Mouse (Mus musculus) heart, postnatal 25 days (tissue): ENCODE data around the gene Igsf11. TPM values are rescaled to one million over a fixed set of nuclear protein-coding genes. Genes with fewer than 3 reads are reported as not detected.
"Not testable (repeated sequence)": the region's sequence is repeated elsewhere in the genome, so short reads cannot be mapped to it uniquely, and the experiment has no call there.

ENCODE experiments used
- DNase-seq: peaks from one replicate; pipeline ENCODE4 v3.0.0; 2022; ENCODE audit warnings: low spot score
- intact Hi-C: fragments of 180-260 bp; cut with DNase I; formaldehyde crosslinking; loops from one replicate; pipeline ENCODE4 v1.15.1; 2025
- total RNA-seq, 2 experiments: library from RNA; stranded (reverse); gene quantifications; 2 replicates each; pipeline ENCODE4 v1.2.3; 2021

Gene Igsf11
- total RNA-seq, 2 experiments from 2014 or later: 0.47 to 0.53 TPM

DNA sequence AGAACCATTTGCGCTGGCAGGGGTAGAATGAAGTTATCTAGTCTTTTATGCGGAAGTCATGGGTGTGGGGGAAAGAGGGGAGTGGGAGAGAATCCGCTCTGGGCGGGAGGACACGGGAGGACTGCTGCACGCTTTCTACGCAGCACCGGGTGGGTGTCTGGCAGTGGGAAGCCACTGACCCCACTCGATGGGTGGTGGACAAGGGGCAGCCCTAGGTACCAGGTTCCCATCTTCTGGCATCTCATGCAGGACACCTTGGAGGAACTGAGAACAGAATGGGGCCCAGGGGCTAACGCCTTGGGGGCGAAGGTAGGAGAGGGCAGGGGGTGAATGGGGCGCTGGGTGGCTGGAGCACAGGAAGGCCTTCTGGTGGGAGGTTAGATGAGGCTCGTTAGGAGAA is 83.7 kb downstream of the Igsf11 start:
- intact Hi-C loops: no loop called here
- DNase-seq: no peak

DNA sequence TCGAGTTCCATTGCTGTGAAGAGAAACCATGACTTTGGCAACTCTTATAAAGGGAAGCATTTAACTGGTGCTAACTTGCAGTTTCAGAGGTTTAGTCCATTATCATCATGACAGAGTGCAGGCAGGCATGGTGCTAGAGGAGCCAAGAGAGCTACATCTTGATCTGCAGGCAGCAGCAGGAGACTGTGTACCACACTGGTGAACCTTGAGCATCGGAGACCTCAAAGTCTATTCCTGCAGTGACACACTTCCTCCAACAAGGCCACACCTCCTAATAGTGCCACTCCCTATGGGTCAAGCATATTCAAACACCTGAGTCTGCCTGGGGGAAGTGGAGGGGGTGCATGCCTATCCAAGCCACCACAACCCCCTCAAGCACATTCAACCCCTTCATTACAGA is 86.1 kb downstream of the Igsf11 start:
- intact Hi-C loops: no loop called here
- no peak for DNase-seq

DNA sequence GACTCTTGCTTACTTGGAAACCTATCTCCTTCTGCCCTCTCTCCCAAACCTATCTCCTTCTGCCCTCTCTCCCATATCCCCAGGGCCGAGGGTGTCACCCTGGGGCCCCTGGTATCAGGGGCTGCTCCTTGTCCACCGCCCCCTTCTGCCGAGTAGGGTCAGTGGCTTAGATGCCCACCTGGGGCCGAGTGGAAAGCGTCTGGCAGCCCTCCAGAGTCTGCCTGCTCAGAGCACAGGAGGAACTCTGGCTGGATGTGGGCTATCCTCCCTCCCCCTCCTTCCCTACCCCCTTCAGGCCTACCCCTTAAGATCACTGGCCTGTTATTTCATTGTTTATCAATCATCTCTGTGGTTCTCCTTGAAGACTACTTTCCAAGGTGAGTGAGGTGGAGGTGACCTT is 88.1 kb downstream of the Igsf11 start:
- no peak for DNase-seq
- intact Hi-C loops: no loop called here

DNA sequence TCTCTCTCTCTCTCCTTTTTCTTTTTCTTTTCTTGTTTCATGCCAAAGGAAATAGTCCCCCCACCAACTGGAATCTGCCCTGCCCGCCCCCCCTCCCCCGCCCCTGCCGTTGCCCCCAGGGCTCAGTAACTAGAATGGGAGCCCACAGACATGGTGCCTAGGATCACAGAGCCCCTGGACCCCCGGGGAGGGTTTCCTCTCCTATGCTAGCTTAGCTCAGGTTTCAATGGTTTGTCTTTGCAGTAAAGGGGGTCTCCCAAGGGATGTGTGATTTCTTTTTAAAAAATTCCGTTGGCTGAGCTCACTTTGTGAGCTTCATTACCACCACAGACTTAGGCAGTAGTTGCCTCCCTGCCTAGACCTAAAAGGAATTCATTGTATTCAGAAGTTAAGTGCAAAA is 89.6 kb downstream of the Igsf11 start:
- no peak for DNase-seq
- intact Hi-C loops: no loop called here

DNA sequence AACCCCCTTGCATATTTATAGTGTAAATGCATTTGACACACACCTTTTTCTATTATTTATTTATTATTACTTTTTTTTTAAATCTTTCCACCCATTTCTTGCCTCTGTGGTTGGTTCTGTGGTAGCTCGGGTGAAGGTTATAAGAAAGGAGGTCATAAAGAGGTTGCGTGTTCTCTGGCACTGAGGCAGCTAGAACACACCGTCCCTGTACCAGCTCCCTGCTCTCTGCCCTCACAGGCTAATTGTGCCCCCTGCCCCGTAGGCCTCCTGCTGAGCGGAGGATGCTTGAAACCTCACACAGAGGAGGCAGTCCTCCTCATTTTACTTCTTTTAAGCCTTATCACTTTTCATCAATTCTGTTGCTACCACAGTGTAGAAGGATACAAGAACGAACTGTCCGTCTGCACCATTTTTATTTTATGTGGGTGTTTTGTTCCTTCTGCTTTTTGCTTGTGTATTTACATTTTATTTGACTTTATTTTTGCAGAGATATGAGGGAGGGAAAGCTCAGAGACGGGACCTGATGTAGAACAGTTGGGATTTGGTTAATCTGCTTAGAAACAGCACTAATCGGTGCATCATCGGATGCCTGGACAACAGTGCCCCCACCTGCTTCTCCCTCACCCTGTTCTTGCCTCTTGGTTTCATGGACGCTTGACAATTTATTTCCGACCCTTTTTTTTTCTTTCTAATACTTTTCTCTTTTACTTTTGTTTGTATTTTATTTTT is 90.2 kb downstream of the Igsf11 start:
- DNase-seq: no peak
- intact Hi-C loops: no loop called here

DNA sequence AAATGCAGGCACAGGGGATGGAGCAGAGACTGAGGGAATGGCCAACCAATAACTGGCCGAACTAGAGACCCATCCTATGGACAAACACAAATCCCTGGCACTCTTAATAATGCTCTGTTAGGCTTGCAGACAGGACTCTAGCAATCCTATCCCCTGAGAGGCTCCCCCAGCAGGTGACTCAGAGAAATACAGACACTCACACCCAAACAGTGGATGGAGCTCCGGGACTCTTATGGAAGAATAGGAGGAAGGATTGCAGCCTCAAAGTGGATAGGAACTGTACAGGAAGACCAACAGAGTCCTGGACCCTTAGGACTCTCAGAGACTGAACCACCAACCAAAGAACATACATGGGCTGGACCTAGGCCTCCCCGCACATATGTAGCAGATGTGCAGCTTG is 91.4 kb downstream of the Igsf11 start:
- intact Hi-C loops, DNase-seq: not testable (repeated sequence)

DNA sequence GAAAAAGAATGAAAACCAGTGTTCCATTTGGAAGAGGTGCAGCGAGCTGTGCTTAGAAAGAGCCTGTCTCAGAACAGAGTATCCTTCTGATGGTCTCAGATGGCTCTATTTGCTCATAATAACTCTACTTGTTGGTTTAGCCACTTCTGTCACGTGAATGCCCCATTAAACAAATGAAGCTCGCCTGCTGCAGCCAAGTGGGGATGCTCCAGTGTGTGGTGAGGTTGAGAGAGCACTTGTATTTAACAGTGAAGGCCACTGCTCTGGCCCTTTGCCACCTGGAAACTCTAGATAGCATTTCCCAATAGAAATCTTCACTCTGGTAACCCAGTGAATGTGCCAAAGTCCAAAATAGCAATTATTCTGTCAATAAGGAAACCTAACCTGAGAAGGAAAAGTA is 92.9 kb downstream of the Igsf11 start:
- DNase-seq: no peak
- intact Hi-C loops: no loop called here

DNA sequence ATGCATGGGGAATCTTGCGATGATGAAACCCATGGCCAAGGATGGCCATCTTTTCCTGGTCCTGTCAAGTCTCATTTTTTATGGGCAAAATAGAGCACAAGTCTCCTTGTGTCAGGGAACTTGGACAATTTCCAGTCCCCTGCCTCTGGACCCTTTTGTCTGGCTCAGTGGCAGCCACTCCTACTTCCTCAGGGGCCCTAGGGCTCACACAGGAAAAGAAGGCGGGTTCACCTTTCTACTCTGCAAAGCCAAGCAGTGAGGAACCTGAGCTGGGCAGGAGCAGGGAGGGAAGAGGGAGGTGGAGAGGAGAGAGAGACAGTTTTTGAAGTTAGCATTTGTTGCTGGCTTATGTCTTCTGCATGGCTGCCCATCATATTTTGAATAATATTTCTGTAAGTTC is 93.9 kb downstream of the Igsf11 start:
- no peak for DNase-seq

DNA sequence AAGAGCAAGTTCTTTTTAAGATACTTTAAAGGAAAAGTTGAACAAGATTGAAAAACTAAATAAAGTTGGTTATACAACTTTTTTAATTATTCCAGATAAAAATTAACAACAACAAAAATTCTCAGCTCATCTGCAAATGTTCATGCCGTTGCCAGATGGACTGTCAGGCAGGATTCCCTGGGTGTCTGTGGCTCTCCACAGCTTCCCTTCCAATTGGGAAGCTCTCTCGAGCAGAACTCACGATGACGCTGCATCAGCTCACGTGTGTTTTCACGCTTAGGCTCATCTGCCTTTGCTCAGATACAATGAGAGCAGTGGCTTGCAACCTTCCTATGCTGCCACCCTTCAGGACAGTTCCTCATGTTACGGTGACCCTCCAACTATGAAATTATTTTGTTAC is 101.2 kb downstream of the Igsf11 start:
- DNase-seq: no peak
- intact Hi-C loops: no loop called here

More for the DNA sequence above, 93.9 kb downstream of the Igsf11 start:
- intact Hi-C loops: no loop called here

DNA sequence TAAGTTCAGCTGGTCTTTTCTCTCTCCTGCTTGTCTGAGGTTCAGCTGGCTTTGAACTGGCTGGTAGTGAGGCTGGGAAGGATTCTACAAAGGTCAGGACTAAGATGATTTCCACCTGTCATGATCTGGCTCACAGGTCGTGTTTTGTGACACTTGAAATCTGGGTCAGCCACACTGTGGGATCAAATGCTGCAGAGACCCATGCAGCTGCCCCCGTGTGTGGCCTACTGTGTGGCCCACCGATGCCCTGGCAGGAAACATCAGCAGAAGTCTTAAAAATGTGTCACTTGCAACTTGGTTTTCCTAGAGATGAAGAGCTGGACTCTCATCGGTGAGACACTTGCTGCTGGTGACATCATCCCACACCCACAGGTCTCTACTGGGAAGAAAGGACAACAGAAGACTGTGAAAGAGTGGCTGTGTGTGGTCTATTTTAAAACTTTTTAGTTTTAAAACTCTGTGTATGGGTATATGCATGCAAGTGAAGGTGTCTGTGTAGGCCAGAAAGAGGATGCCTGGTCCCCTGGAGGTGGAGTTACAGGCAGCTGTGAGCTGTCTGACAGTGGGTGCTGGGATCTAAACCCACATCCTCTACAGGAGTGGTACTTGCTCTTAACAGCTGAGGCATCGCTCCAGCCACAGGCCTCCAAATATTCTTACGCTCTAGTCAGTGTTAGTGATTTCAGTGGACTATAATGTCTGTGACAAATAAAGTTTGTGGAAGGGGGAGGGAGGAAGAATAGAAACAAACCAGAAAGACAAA is 106.2 kb downstream of the Igsf11 start:
- DNase-seq: no peak
- intact Hi-C loops: no loop called here

DNA sequence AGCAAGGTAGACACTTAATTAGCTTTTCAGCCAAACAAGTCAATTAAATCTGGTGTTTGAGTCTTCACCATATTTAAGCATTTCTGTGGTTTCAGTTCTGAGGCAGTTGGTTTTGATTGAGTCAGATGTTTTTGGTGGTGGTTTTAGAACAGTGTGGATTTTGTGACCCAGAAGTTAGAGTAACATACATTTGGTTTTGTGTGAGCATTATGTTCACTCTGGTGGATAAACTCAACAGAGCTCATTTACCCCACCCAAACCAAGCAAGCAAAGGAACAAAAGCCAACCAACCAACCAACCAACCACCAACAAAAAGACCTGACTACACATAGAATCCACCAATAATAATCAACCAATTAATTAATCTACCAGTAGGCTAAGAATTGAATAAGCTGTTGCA is 106.8 kb downstream of the Igsf11 start:
- DNase-seq: no peak
- intact Hi-C loops: no loop called here

DNA sequence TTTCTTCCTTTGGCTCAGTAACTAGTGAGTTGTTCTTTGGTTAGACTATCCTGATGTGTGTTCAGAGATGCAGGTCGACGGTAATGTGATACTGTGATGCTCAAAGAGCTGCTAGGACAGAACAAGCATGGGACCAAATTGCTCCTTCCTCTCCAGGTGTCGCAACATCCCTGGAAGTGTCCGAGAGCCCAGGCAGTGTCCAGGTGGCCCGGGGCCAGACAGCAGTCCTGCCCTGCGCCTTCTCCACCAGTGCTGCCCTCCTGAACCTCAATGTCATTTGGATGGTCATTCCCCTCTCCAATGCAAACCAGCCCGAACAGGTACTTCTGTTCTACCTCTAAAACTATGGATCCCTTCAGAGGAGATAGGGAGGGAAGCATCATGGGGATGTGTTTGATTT is 114.5 kb downstream of the Igsf11 start:
- intact Hi-C loops: no loop called here
- DNase-seq: no peak

DNA sequence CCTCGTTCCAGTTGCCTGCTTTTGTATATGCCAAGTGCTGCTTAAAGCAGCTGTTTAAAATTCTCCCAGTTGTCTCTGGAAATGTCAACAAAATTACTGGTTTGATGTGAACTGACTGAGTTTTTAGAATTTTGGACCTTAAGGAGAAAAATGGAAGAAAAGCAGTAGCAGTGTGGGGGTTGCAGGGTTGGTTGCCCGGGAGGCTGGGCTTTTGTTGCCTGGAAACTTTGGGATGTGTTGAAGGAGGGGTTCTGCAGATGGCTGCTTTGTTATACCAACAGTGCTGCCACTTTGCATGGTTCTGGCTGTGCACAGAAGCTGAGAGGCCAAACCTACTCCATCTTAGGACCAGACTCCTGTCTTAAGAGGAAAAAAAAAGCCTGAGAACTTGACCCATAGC is 127.0 kb downstream of the Igsf11 start:
- no peak for DNase-seq
- intact Hi-C loops: no loop called here

DNA sequence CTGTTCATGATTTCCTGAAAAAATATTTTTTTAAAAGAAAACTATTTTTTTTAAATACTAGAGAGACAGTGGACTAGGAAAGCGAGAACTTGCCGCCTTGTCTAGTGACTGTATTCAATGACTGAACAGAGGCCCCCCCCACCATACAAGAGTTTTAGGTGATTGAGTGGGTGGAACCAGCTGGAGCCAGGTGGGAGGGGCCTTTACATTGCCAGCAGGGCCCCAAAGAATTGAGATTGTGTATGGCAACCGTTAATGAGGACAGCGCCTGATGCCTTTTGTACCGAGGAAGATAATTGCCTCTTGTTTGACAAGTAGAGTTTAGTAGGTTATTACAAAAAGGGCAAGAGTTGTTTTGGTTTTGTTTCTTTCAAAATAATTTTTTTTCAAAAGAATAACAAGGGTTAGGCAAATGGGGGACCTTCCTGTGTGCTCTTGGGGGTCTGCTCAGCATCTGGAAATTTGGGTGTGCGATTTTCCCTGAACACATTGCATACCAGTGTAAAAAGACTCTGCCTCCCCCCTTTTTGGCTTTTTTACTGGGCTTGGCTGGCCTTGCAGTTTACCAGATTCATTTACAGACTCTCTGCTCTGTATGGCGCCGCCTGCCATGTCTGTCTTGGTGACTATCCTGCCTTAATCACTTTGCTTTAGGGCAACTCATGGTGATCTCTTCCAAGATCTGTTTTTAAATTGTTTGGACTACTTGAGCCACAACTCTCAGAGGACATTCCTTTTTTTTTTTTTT is 133.7 kb downstream of the Igsf11 start:
- intact Hi-C loops: no loop called here
- no peak for DNase-seq

DNA sequence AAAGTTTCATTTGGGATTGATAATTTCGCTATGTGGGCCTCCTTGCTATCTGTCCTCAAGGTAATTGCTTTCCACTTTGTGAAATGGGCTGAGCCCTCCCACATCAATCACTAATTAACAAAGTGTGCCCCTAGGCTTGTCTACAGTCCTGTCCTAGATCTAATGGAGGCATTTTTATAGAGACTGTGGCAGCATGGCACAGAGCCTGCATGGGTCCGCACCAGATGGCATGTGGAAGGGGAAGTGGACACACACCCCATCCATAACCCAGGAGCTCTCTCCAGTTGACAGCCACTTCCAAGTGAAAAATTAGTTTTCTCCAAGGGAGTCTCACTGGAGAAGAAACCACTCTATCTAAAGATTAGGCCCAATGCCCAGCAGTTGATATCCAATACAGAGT is 138.9 kb downstream of the Igsf11 start:
- DNase-seq: no peak
- intact Hi-C loops: no loop called here

DNA sequence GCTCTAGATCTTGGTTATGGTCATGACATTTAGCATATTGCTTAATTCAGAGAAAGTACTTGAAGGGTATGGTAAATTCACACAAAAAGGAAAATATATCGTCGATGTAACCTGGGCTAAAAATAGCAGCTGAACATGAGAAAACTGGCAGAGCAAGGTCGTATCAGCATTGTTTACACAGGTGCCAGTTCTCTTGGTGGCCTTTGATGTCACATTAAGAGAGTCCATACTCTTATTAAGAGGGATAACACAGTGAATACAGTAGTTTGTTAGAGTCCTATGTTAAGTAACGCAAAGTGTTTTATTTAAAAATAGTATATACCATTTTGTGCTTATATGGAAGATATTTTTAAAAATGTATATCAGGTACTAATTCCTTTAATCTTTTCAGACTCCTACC is 144.8 kb downstream of the Igsf11 start:
- DNase-seq: no peak
- intact Hi-C loops: no loop called here

DNA sequence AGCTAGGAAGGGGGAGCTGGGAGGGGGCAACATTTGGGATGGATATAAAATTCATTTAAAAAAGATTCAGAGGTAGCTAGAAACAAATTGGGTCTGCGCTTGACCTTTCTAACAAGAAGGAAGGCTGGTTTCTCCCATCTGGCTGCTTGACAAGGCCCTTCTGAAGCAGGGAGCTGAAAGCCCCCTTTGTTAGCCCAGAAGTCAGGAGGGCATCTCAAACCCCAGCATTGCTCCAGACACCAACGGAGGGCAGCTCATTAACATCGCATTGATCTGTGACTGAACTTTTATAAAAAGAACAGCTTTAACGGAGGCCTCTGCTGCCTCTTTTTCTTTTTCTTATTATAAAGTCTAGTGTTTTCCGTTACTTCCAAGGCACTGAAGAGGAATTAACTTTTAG is 151.9 kb downstream of the Igsf11 start:
- DNase-seq: no peak
- intact Hi-C loops: no loop called here

DNA sequence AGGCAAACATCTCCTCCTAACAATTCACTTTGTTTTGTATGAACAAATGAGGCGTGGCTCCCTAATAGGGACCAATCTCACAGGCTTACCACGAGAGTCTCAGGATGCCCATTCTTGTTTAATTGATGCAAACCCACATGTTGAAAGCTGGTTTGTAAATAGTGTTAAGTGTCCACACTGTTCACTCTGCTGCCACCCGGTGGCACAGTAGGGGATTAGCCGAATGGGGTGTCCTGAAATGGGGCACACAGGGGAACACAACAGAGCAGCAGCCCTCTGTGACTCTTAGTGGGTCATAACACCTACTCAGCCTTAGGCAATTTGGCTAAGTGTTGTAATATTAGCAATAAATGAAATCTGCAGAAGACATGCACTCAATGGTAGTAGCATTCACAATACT is 156.4 kb downstream of the Igsf11 start:
- no peak for DNase-seq
- intact Hi-C loops: loop anchor here (1.0 kb wide), 1 partner anchor 191 kb away; no protein-coding TSS in a partner anchor

DNA sequence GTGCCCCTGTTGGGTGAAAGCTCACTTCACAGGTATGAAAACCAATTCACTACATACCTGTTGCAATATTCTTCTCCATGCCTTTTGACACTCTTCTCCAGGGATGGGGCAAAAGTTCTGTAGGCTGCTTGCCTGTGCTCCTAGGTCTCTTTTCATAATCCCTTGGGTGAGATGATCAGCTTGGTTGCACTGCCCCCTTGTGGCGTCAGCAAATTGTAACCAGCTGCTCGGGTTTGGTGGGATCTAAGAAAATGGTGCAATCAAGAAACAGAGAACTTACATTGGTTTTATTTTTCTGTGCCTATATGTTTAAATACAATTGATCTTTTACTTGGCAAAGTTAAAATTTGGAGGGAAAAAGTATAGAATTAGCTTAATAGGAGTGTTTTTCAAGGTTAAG is 160.5 kb downstream of the Igsf11 start:
- intact Hi-C loops: loop anchor here (1.0 to 5.0 kb wide), 2 partner anchors 151 to 195 kb away; no protein-coding TSS in a partner anchor

DNA sequence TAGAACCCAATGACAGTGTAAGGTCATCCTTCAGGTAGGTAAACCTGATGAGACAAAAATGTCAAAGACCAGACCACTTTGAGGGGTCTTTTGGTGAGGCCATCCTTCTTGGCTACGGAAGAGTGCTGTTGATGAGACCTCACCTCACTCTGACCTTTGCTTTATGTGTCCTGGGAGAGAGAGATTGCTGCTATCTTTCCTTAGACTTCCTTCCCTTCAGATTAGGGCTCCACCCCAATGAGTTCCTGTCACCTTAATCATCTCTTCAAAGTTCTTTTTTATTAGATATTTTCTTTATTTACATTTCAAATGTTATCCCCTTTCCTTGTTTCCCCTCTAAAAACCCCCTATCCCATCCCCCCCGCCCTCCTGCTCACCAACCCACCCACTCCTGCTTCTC is 161.3 kb downstream of the Igsf11 start:
- intact Hi-C loops: loop anchor here (1.0 to 5.0 kb wide), 2 partner anchors 151 to 195 kb away; no protein-coding TSS in a partner anchor

More for the DNA sequence above, 160.5 kb downstream of the Igsf11 start:
- no peak for DNase-seq

DNA sequence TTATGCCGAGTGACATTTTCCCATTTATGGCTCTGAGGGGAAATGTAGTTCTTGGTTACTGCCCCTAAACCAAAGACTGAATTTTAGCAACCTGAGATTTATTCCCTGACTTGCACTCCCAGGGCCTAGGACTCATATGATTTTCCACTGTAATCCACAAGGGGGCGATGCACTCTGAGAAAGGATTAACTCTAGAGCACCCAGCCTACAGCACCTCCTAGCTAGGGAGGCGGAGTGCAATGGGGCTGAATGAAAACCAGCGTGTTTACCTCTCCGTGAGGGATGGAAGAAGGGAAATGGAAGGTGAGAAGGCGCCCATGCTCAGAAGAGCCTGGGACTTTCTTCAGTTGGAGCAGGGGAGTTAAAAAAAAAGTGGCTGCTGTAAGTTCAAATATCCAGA is 163.6 kb downstream of the Igsf11 start:
- intact Hi-C loops: loop anchor here (5.0 kb wide), 1 partner anchor 519 kb away; no protein-coding TSS in a partner anchor
- no peak for DNase-seq

More for the DNA sequence above, 161.3 kb downstream of the Igsf11 start:
- no peak for DNase-seq
